Mouse (Mus musculus): Measurements from ENCODE around the gene Stoml1. TPM values are rescaled to one million over a fixed set of nuclear protein-coding genes. Genes with fewer than 3 reads are reported as not detected.

Stoml1 gene
- polyA plus RNA-seq, 1 experiment from 2014 or later, result 43.1 TPM

GRCm38 (mm10) chr9:58218539-58218938 is 34.4 kb upstream of the Stoml1 start:
- no peak for ATAC-seq (ENCODE audit: insufficient number of reproducible peaks, insufficient read depth, low FRiP score, low TSS enrichment, low read depth)
- Histone ChIP-seq H3K36me3 (peaks cover 33% of the 10 kb centered on the region), H3K4me1 (peaks cover 22% of the 10 kb centered on the region), H3K4me3 (no peak overlapping the region), H3K27ac (no peak overlapping the region), H3K9ac (no peak overlapping the region), H3K4me2 (no peak overlapping the region), H3K9me3 (no peaks in the 10 kb centered on the region), H3K27me3 (no peaks in the 10 kb centered on the region)
- 94% methylated on average over 3 of the region's 3 CpGs for WGBS

- Histone ChIP-seq H3K27me3 (no peaks in the 10 kb centered on the region), H3K36me3 (peaks cover 34% of the 10 kb centered on the region), H3K9ac (no peak overlapping the region), H3K4me3 (no peak overlapping the region), H3K9me3 (no peaks in the 10 kb centered on the region), H3K4me2 (no peak overlapping the region), H3K4me1 (peaks cover 6% of the 10 kb centered on the region), H3K27ac (0 out of 2 replicates have a peak overlapping the region, but pooled peaks have one; percentile 11)
- 66% methylated on average over 24 of the region's 24 CpGs for WGBS
- ATAC-seq (ENCODE audit: insufficient number of reproducible peaks, insufficient read depth, low FRiP score, low TSS enrichment, low read depth), result no peak
Measured at GRCm38 (mm10) chr9:58220218-58220903, 32.6 kb upstream of the Stoml1 start.

GRCm38 (mm10) chr9:58224356-58224755 is 28.6 kb upstream of the Stoml1 start:
- Histone ChIP-seq H3K4me2 (no peak overlapping the region), H3K4me1 (no peaks in the 10 kb centered on the region), H3K9ac (no peak overlapping the region), H3K9me3 (no peaks in the 10 kb centered on the region), H3K4me3 (no peak overlapping the region), H3K27ac (no peak overlapping the region), H3K27me3 (no peaks in the 10 kb centered on the region), H3K36me3 (peaks cover 64% of the 10 kb centered on the region)
- WGBS, result 90% methylated on average over 2 of the region's 2 CpGs
- ATAC-seq (ENCODE audit: insufficient number of reproducible peaks, insufficient read depth, low FRiP score, low TSS enrichment, low read depth), result no peak

- Histone ChIP-seq H3K9ac (no peak overlapping the region), H3K4me1 (no peaks in the 10 kb centered on the region), H3K4me2 (no peak overlapping the region), H3K4me3 (no peak overlapping the region), H3K27me3 (no peaks in the 10 kb centered on the region), H3K9me3 (no peaks in the 10 kb centered on the region), H3K36me3 (peaks cover 69% of the 10 kb centered on the region), H3K27ac (no peak overlapping the region)
- WGBS, result 66% methylated on average over 9 of the region's 9 CpGs
- ATAC-seq (ENCODE audit: insufficient number of reproducible peaks, insufficient read depth, low FRiP score, low TSS enrichment, low read depth), result no peak
Measured at GRCm38 (mm10) chr9:58225915-58226913, 26.8 kb upstream of the Stoml1 start.

GRCm38 (mm10) chr9:58228777-58229466 is 24.0 kb upstream of the Stoml1 start:
- Histone ChIP-seq H3K27me3 (no peaks in the 10 kb centered on the region), H3K4me2 (no peak overlapping the region), H3K9me3 (no peaks in the 10 kb centered on the region), H3K36me3 (peaks cover 67% of the 10 kb centered on the region), H3K27ac (no peak overlapping the region), H3K9ac (no peak overlapping the region), H3K4me1 (peaks cover 9% of the 10 kb centered on the region), H3K4me3 (no peak overlapping the region)
- ATAC-seq (ENCODE audit: insufficient number of reproducible peaks, insufficient read depth, low FRiP score, low TSS enrichment, low read depth), result no peak
- 94% methylated on average over 9 of the region's 9 CpGs for WGBS

- Histone ChIP-seq H3K27me3 (no peaks in the 10 kb centered on the region), H3K4me2 (no peak overlapping the region), H3K27ac (peak overlapping the region; percentile 62; the same call in 1 of the 2 replicates), H3K36me3 (peaks cover 71% of the 10 kb centered on the region), H3K4me3 (no peak overlapping the region), H3K4me1 (peaks cover 9% of the 10 kb centered on the region), H3K9ac (no peak overlapping the region), H3K9me3 (no peaks in the 10 kb centered on the region)
- WGBS, result 34% methylated on average over 6 of the region's 6 CpGs
- no peak for ATAC-seq (ENCODE audit: insufficient number of reproducible peaks, insufficient read depth, low FRiP score, low TSS enrichment, low read depth)
Measured at GRCm38 (mm10) chr9:58231746-58232145, 21.2 kb upstream of the Stoml1 start.

DNA sequence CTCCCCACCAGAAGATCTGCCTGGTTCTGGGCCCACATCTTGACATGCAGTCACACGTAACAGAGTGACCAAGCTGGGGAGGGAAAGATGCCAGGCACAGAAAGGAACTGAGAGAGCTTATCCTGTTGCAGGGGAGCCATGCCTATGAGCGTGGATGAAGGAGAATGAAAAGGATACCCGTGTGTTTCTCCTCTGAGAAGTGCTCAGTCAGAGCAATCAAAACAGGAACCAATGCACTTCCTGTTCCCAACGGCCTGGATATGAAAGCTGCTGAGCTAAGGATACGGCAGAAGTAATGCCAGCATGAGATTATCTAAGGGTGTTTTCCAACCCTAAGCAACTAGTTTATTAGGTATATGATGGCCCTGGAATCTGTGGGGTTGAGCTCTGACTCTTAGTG is 20.6 kb upstream of the Stoml1 start:
- Histone ChIP-seq H3K4me1 (peaks cover 9% of the 10 kb centered on the region), H3K4me3 (no peak overlapping the region), H3K27ac (peak overlapping the region; percentile 62; the same call in 1 of the 2 replicates), H3K4me2 (no peak overlapping the region), H3K27me3 (no peaks in the 10 kb centered on the region), H3K9ac (0 out of 2 replicates have a peak overlapping the region, but pooled peaks have one; percentile 2), H3K9me3 (no peaks in the 10 kb centered on the region), H3K36me3 (peaks cover 68% of the 10 kb centered on the region)
- 46% methylated on average over 5 of the region's 5 CpGs for WGBS
- ATAC-seq (ENCODE audit: insufficient number of reproducible peaks, insufficient read depth, low FRiP score, low TSS enrichment, low read depth), result no peak

DNA sequence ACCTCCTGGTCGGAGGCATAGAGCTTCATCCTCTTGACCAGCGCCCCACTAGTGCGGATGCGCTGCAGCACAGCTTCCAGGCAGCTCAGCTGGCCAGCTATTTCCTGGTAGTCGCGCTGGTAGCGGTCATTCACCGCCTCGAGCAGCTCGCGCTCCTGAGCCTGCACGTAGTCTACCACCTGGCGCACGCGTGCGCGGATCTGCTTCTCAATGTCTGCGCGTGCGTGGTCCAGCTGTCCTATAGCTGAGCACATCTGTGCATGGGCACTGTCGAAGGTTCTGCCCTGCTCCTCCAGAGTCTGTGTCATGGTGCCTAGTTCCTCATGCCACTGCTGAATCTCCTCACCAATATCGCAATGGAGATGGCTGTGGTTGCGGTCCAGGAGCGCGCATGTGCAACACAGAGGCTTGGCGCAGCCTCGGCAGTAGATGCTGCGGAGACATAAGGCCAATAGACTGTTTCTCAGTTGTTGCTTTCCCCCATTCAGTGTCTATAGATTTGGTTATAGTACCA is 18.4 kb upstream of the Stoml1 start:
- ATAC-seq (ENCODE audit: insufficient number of reproducible peaks, insufficient read depth, low FRiP score, low TSS enrichment, low read depth), result no peak
- Histone ChIP-seq H3K9me3 (no peaks in the 10 kb centered on the region), H3K4me1 (peaks cover 9% of the 10 kb centered on the region), H3K27me3 (no peaks in the 10 kb centered on the region), H3K4me2 (no peak overlapping the region), H3K9ac (no peak overlapping the region), H3K27ac (no peak overlapping the region), H3K4me3 (no peak overlapping the region), H3K36me3 (peaks cover 46% of the 10 kb centered on the region)
- WGBS, result 94% methylated on average over 28 of the region's 28 CpGs

GRCm38 (mm10) chr9:58241780-58242485 is 11.0 kb upstream of the Stoml1 start:
- H3K27ac ChIP-seq, result no peak overlapping the region; the same call in 1 of the 2 replicates
- H3K4me2 ChIP-seq, result no peak overlapping the region
- no peaks in the 10 kb centered on the region for H3K9me3 ChIP-seq
- peaks cover 13% of the 10 kb centered on the region; the same call in 1 of the 2 replicates for H3K36me3 ChIP-seq
- H3K27me3 ChIP-seq, result no peaks in the 10 kb centered on the region
- H3K9ac ChIP-seq, result no peak overlapping the region
- no peak for ATAC-seq (ENCODE audit: insufficient number of reproducible peaks, insufficient read depth, low FRiP score, low TSS enrichment, low read depth)
- peaks cover 25% of the 10 kb centered on the region for H3K4me1 ChIP-seq
- H3K4me3 ChIP-seq, result no peak overlapping the region
- 46% methylated on average over 9 of the region's 9 CpGs for WGBS

DNA sequence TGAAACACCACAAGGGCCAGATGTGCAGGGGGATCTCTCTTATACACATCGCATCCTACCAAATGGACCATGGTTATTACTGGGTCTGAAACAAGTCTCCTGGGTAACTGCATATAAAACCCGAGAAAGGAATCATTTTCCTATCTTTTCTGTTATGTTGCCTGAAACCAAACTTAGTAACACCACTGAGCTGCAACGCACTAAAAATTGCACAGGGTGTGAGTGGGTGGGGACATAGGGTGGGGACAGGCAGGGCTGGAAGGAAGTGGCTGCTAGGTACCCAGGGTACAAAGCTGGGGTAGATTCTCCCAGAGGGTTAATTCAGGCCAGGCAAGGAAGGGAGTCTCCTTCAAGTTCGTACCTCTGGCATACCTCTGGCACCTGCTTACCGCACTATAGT is 10.3 kb upstream of the Stoml1 start:
- no peak overlapping the region for H3K4me2 ChIP-seq
- no peaks in the 10 kb centered on the region for H3K9me3 ChIP-seq
- WGBS, result 85% methylated on average over 5 of the region's 5 CpGs
- peaks cover 33% of the 10 kb centered on the region for H3K4me1 ChIP-seq
- no peak overlapping the region for H3K9ac ChIP-seq
- no peak overlapping the region for H3K4me3 ChIP-seq
- H3K27me3 ChIP-seq, result no peaks in the 10 kb centered on the region
- H3K27ac ChIP-seq, result no peak overlapping the region; the same call in 1 of the 2 replicates
- no peak for ATAC-seq (ENCODE audit: insufficient number of reproducible peaks, insufficient read depth, low FRiP score, low TSS enrichment, low read depth)
- H3K36me3 ChIP-seq, result peaks cover 13% of the 10 kb centered on the region; the same call in 1 of the 2 replicates

Measured in embryonic facial prominence, embryonic 13.5 days (tissue).